Mouse (Mus musculus): Measurements from ENCODE around the gene Zfp618.

Zfp618 gene

DNA sequence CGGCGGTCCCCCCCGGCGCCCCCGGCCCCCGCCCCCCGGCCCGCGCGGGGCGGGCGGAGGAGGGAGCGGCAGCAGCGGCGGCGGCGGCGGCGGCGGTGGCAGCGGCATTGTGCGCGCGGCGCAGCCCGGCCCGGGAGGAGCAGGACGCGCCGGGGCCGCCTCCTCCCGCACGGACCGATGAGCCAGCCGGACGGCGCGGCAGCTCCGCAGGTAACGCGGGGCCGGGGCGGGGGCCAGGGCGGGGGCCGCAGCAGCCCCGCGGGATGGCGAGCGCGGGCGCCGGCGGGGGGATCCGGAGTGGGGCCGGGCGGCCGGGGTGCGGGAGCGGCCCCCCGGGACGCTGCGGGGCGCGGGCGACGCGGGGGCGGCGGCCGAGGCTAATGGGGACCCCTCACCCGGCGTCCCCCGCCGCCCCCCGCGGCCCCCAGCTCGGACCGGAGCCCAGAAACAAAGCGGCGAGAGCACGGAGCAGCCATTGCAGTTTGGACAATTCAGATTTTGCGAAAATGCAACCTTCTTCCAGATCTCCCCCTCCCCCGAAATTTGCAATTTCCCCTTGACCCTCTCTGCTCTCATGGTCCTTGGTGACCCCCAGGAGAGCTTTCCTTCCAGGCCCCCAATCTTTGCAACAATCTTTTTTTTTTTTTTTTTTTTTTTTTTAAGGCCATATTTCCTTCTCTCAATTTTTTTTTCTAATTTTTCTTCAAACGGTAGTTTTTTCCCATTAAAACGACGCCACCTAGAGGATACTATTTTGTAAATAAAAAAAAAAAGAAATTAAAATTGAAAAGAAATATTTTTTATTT, at the start of gene Zfp618:
Gene Zfp618, plus strand, starts transcription at position 77 of the 806 bp plus-strand sequence.
- WGBS: 10% methylated on average over 27 of the region's 86 CpGs

DNA sequence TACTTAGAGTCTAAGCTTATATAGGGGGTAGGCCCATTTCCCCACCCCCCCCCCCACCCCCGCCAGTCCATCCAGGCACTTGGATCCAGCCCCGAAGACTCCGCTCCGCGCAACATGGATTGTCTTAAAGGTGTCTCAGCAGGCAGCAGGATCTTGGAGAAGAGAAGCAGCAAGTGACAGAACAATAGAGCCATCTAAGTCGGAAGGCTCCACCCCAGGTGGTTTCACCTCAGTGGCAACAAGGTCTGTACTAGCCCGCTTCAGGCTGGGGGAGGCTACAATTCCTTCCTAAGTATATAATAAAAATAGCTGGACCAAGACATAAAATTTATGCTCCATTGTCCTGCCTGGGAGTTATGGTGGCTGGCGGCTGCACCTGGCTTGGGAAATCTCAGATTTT, 48.3 kb upstream of the Zfp618 start:
- WGBS: 87% methylated on average over 8 of the region's 8 CpGs

DNA sequence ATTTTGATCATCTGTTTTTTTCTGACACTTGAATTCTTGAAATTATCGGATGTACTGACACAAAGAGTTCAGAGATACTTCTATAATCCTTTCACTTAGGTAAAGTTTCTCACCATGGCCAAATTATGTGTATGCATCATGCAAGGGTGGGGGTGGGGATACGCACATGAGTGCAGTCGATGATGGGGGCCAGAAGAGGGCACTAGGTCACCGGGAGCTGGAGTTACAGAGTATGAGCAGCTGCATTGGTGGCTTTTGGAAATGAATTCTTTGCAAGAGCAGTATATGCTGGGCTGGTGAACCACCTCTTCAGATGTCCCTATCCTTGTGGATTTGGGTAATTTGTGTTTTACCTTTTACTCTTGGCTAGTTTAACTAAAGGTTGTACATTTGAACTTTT, 31.6 kb upstream of the Zfp618 start:
- 88% methylated on average over 4 of the region's 4 CpGs for WGBS

DNA sequence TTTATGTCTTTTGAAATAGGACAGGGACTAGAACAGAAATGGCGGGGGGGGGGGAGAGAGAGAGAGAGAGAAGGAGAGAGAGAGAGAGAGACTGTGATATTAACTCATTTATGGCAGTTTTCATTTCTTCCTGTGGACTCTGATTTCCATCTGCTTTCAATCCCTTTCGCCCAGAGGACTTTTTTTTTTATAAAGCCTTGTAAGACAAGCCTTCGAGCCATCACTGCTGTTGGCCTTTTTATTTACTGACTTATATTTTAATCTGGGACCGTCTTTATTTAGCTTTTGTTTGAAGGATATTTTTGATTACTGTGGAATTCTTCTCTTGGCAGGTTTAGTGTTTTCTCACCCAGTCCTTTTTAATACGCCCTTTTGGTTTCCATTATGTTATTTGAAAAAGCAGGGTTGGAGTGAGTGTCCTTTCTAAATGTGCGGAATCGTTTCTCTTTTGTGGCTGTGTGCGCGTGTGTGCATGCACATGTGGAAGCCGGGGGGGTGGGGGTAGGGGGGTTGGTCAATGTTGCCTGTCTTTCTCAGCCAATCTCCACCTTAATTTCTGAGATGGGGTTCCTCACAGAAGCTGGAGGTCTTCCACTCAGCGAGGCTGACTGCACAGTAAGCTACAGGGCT, 29.7 kb upstream of the Zfp618 start:
- WGBS: 75% methylated on average over 11 of the region's 11 CpGs

DNA sequence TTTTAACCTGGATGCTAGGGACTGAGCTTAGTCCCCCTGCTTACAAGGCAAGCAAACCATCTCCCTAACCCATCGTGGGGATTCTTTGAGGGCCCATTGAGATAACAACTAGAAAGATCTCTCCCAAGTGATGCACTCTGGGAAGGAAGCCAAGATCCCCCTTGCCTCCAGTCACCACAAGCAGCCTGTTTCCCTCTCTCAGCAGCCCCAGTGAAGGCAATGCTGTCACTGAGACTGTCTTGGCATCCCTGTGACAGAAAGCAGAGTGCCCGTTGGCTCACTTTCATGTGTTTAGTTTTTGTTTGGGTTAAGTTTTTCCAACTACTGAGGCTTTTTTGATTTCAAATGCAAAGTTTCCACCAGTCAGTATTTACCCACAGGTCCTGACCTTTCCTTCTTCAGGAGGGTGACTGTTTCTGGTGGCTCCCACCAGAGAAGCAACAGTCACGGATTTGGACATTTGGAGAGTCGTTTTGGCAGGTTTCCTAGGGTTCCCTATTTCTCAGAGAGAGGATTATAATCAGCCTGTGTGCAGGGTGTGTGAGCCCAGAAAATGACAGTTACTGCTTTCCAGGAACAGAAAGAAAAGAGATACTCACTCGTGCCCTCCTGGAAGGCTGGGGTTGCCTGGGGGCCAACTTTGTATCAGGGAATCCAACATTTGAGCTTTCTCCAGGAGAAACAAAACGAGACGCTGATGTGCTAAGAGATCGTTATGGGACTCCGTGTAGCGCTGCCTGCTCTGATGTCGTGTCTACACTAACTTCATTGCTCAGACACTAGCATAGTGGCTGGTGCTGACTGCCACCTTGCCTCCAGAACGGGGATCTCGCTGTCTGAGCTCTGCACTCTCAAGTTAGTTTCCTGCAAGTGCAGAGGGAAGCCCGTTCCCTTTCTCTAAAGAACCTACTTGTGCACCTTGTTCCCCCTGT, 23.1 kb upstream of the Zfp618 start:
- WGBS: 24% methylated on average over 14 of the region's 14 CpGs

DNA sequence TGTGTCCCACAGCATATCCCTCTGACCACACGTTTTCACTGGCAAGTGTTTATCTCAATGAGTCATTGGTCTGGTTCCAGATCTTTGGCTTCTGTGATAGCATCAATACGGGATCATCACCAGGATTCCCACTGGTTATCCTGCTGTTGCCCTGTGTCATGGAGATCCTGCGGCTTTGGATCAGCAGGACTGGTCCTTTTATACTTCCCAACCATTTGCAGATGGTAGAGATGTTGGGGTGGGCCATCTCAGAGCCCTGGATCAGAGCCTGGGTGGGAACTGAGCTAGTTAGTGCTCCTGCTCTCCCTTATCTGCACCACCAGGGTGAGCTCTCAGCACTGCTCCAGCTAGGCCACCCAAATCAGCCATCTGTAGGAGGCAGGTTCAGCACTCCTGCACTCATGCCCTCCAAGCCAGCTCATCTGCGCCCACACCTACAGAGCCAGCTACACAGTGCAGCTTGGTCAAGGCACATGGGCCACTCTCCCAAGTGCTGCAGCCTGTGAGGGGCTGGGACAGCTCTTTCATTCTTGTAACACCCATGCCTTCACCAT, 21.0 kb upstream of the Zfp618 start:
- WGBS: 64% methylated on average over 4 of the region's 4 CpGs

DNA sequence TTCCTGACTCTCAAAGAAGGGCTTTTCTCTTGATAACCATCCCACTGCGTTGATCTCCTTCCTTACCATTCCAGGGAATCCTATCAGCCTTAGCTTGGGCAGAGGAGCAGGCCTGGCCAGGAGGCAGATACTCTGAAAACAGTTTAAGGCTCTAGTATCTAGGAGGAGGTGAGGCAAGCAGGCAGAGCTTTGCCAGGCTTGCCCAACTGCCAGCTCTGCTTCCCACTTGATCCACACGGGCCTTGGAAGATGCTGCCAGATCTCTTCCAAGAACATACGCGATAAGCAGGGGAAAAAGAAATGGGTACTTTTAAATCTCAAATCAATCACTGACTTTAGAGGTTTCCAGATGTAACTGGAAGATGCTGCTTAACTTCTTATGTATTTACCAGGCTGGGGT, 1.6 kb upstream of the Zfp618 start:
- WGBS: 53% methylated on average over 4 of the region's 4 CpGs

DNA sequence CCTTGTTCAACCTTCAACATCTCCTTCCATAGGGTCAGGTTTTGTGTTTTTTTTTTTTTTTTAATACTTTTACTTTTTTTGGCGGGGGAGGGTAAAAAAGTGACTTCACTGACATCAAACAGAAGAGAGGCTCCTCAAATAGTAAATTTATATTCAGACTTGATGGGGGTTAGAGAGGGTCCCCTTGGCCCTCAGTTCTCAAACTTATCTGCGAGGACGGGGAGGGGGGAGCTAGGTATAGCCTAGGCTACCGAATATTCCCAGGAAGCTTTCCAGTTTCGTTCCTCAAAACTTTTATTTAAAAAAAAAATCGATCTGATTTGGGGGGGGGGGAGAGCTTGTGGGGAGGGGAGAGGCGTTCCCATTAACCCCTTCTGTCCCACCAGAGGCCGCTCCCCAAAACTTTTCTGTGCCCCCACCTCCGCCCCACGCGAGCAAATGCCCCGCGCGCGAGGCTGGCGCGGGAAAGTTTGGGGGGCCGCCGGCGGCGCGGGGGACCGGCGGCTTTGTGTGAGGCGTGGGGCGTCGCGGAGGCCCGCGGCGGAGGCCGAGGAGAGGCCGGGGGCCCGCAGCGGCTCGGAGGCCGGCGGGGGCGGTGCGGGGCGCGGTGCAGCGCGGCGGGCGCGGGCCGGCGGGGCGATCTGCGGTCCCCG, 403 bp upstream of the Zfp618 start:
- WGBS: 8% methylated on average over 46 of the region's 52 CpGs

DNA sequence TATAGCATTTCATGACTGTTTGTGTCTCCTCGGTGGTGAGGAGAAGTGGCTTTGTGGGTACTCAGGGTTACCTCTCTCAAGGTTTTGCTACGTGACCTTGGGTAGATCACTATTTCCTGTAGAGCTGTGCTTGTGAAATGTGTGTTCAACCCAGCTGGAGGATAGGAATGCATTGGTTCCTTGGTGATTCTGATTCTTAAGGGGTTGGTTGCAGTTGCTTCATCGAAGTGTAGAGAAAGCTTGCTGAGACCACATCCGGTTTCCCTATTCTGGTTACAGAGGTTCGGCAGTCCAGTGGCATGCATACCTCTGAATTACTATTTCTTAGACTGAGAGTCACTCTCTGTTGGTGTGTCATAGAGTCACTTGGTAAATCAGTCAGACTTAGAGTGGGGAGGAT, 4.2 kb downstream of the Zfp618 start:
- 89% methylated on average over 5 of the region's 5 CpGs for WGBS

DNA sequence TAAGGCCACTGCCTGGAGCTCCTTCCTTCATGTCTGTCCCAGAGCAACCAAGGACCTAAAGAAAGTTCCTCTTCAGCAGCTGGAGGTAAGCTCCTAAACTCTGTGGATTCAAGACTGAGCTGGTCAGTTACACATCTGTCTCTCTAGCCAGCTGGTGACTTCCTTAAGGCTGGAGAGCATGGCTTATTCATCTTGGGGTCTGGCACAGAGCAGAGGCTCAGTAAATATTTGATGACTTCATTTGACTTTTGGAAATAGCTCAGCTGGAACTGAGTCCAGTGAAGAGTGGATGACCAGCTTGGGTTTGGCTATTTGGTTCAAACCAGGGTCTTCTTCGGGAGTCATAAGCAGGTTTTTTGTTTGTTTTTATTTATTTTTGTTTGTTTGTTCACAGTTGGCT, 6.6 kb downstream of the Zfp618 start:
- whole genome bisulfite sequencing: 72% methylated on average over 1 of the region's 1 CpGs

DNA sequence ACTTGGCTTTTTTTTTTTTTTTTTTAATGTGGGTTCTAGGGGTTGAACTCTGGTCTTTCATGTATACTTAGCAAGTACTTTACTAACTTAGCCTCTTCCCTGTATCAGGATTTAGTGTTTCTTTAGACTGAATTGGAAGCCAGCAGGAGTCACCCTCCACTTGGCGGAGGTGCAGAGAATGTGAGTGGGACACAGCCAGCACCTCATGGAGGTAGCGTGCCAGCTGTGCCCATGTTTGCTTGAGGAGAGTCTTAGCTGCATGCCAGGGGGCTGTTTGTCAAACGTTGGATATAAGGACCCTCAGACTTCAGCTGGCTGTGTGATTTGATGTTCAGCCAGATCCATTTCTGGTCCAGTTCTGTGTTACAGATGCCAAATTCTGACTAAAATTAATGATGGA, 7.7 kb downstream of the Zfp618 start:
- 63% methylated on average over 3 of the region's 3 CpGs for WGBS

DNA sequence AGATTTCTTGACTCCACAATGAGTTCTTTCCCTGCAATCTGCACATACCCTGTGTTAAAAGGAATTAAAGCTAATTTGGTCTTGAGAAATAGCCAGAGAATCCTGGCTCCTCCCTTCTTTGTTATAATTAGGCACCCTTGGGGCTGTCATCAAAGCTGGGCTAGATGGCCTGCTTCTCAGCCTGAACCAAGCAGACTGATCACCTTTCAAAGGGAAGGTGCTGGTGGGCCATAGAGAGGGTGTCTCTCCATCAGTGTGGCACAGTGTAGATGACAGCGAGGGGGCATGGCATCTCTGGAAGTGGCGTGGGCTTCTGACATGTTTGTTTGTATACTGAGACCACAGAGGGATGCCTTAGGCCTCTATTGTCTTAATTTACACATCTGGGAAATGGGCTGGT, 9.5 kb downstream of the Zfp618 start:
- 92% methylated on average over 2 of the region's 2 CpGs for WGBS

DNA sequence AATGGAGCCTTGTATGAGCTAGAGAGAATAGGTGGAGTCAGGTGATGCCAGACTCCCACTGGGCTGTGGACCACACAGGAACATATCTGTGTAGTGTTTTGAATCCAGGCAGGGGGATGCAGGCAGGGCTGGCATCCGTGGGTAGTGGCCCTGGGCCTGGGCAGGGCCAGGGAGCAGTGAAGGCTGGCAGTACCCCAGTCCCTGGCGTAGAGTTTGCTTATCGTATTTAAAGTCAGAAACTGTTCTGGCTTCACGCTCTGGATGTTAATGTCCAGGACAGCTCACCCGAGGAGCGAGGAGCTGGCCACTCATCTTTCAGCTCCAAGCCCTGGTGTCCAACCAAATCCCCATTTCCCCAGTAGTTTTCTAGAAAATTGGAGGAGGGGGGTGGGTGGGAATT, 10.2 kb downstream of the Zfp618 start:
- 87% methylated on average over 6 of the region's 6 CpGs for WGBS

DNA sequence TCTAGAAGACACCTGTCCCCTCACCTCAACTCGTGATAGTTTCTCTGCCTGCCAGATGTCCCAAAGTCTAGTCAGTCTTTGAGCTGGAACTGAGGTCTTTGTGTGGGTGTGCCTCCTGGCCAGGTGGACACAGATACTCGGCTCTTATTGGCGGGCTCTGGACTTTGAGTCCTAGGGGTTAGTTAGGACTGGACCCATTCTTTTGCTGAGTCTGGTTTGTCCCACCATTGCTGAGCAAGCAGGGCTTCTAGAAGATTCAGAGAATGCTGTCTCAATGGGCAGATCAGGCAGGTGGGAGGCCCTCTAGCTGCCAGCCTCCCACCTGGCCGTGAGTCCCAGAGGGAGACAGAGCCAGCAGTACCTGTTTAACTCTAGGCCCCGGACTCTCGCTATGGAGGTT, 12.1 kb downstream of the Zfp618 start:
- WGBS: 93% methylated on average over 6 of the region's 6 CpGs

DNA sequence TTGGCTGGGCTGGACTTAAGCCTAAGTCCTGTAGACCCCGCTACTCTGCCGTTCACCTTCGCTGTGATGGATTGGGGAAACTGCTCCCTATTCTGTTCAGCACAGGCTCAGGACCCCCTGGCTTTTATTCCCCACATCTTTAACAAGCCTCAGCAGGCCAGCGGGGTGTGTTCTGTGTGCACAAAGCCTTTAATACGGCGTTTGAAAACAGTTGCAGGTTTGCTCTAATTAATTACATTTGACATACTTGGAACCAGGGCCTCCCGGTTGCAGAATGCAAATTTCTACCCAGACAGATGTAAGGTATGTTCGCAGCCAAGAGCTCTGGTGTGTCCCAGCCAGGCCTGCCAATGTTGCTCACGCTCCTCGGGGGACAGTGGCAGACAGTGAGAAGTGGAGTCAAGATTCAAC, 13.1 kb downstream of the Zfp618 start:
- WGBS: 66% methylated on average over 10 of the region's 10 CpGs

DNA sequence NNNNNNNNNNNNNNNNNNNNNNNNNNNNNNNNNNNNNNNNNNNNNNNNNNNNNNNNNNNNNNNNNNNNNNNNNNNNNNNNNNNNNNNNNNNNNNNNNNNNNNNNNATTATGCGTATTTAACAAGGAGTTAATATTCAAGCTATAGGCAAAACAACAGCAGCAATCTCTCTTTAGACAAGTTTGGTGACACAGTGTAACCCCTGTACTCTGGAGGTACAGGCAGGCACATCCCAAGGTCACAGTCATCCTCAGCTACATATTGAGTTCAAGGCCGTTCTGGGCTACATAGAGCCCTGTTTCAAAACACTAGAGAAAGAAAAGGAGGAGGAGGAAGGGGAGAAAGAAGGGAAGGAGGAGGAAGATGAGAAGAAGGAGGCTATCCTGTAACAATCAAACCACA, 16.2 kb downstream of the Zfp618 start:
- 93% methylated on average over 2 of the region's 2 CpGs for WGBS

DNA sequence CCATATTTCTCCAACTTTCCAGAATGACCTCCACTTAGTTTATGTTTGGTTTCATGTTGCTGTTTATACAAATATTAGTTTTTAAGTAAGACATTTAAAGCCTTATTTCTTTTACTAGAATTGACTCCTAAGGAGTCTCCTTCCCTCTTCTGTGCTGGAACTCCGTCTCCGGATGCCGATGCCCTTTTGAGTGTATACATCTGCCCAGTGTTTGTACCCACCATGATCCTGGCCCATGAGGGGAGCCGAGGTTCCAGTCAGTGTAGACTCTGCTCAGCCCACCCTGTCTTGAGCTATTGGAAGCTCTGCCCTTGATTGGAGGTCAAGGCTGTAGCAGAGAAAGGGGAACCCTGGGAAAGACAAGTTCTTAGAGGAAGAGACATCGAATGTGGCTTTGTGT, 18.2 kb downstream of the Zfp618 start:
- 95% methylated on average over 5 of the region's 5 CpGs for WGBS

DNA sequence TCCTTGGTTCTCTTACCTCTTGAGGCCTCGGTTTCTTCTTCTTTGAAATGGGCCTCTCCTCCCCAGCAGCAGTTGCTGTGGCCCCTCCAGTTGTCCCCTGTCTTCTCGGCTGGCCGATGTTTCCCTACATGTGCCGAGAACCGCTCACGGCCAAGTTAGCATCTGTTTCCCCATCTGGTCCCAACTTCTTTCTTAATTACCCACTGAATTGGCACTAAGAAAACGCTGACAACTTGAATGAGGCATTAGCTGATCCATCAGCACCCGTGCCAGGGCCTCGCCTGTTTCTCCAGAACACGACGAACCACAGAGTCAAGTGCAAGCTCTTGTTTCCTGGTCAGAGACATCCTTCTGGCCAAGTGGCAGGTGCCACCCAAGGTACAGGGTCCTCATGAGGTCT, 26.0 kb downstream of the Zfp618 start:
- 62% methylated on average over 11 of the region's 11 CpGs for WGBS

DNA sequence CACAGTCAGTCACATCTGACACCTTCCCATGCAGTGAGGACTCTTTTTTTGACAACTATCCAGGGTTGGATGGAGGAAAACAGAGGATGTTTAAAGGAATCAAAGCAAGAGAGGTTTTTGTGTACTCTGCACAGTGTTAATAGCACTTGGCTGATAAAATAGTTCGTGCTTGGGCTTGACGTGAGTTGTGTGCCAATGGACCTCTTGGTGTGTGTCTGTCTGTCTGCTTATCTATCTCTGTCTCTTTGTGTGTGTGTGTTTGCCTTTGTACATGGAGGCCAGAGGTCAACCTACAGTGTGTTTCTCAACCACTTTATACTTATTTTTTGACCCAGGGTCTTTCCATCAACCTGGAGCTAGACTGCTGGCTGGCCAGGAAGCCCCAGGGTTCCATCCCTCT, 27.8 kb downstream of the Zfp618 start:
- 67% methylated on average over 2 of the region's 2 CpGs for WGBS

DNA sequence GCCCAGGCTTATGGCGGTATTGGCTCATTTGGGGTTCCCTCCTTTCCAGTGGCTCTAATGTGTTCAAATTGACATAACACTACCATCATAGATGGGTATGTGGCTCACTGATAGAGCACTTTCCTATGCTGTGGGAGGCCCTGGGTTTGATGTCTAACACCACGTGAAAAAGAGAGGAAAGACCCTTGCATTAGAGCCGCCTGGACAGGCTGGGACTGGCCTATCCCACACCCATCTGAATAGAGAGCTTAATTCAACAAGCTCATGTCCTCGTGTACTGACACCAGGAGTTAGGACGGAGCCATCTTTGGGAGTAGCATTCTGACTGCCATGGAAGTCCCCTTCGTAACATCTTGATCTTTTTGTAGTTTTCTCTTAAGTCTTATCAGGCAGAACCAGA, 32.2 kb downstream of the Zfp618 start:
- 96% methylated on average over 6 of the region's 6 CpGs for WGBS

DNA sequence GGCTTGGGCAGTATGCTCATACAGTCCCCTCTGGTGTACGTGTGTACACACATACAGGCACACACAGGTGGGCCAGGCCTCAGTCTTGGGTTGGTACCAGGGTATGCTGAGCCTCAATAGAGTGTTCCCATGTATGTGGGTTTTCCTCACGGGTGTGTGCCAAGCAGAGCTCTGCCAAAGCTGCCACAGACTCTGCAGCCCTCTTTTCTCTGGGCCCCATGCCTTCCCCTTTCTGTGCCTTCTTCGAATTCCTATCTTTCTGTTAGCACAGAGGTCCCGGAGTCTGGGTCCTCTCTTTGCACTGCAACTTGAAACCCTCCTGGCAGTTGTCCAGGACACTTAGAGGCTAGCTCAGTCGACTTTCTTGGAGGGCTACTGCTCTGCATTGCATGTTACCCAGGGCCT, 33.1 kb downstream of the Zfp618 start:
- 40% methylated on average over 5 of the region's 5 CpGs for WGBS

DNA sequence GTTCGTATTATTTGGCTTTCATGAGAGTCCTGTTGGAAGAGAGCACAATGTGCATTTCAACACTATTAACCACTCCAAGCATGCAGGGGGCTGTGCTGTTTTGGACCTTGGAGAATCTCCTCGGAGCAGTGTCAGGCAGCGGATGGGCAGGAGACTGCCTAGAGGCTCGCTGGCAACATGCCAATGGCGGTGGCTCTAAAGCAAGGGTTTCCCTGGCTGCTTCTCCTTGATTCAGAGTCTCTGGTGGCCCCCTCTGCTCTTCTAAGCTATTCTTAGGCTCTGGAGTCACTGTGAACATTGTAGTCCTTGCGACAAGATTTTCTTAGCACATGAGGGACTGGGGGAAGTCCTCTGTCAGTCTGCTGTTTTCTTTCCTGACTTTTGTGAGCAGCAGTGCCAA, 33.5 kb downstream of the Zfp618 start:
- WGBS: 46% methylated on average over 6 of the region's 6 CpGs
